ENCODE assay signal across 8 mouse cellular contexts in genomic region chr5:81519497-81520382, GRCm38 (mm10).
DNase-seq lines count a peak whose midpoint lies in the region; ATAC-seq and TF ChIP-seq lines count a peak whose summit lies in the region.

No protein-coding gene starts in this region.

- 15% methylated on average over 11 of the region's 11 CpGs for WGBS in heart, adult 2 months
- WGBS in kidney, adult 2 months, result 29% methylated on average over 11 of the region's 11 CpGs
- WGBS in limb, embryonic 15.5 days, result 28% methylated on average over 11 of the region's 11 CpGs
- 23% methylated on average over 11 of the region's 11 CpGs for WGBS in neural tube, embryonic 15.5 days

- H3K9ac ChIP-seq in heart, adult 2 months (ENCODE audit: low read depth, low read length), result no peak overlapping the region
- H3K9ac ChIP-seq in limb, embryonic 15.5 days, result no peak overlapping the region
- H3K9ac ChIP-seq in neural tube, embryonic 15.5 days (replicated peaks), result no peak overlapping the region

- ATAC-seq in limb, embryonic 15.5 days (ENCODE audit: insufficient number of reproducible peaks, low FRiP score, low TSS enrichment, low read depth), result 0 out of 2 replicates have a peak, but pooled peaks have one; percentile 24
- peak; percentile 67 for ATAC-seq in neural tube, embryonic 15.5 days (ENCODE audit: low FRiP score)

- no peak for TF ChIP-seq EP300 in heart, adult 2 months (IDR thresholded peaks at IDR 0.05; ENCODE audit: insufficient read depth, low read depth, low read length)

- TF ChIP-seq CTCF in heart, adult 2 months (IDR thresholded peaks at IDR 0.05), result peak; percentile 71
- peak; percentile 58 for TF ChIP-seq CTCF in kidney, adult 2 months (conservative IDR thresholded peaks at IDR 0.05; ENCODE audit: insufficient read depth, insufficient read length, low read depth, low read length)

- DNase-seq in adrenal gland, adult 2 months, result peak; percentile 22
- DNase-seq in adrenal gland, adult 8-10 months, result no peak
- DNase-seq in cerebellum, postnatal 10 days, result peak; percentile 82 to 85
- DNase-seq in heart, adult 2 months, result peak; percentile 32 to 39
- peak; percentile 53 for DNase-seq in kidney, adult 2 months
- no peak for DNase-seq in thymus, postnatal 4 days

- no peaks in the 10 kb centered on the region for H3K79me2 ChIP-seq in heart, adult 2 months (replicated peaks; ENCODE audit: control insufficient read depth, insufficient read depth, low read length)

- TF ChIP-seq POLR2A in heart, adult 2 months (IDR thresholded peaks at IDR 0.05; ENCODE audit: insufficient read depth, low read depth, low read length), result no peak
- TF ChIP-seq POLR2A in kidney, adult 2 months (IDR thresholded peaks at IDR 0.05; ENCODE audit: low read depth, low read length), result no peak

- no peaks in the 10 kb centered on the region for H3K4me1 ChIP-seq in heart, adult 2 months (ENCODE audit: control insufficient read depth, insufficient read depth, low read length)
- H3K4me1 ChIP-seq in kidney, adult 2 months (ENCODE audit: control insufficient read depth, insufficient read depth, low read length), result no peaks in the 10 kb centered on the region
- H3K4me1 ChIP-seq in limb, embryonic 15.5 days, result 0 out of 2 replicates have a peak, but pooled peaks cover 4% of the 10 kb centered on the region
- peaks cover 17% of the 10 kb centered on the region for H3K4me1 ChIP-seq in neural tube, embryonic 15.5 days

- H3K9me3 ChIP-seq in limb, embryonic 15.5 days, result no peaks in the 10 kb centered on the region
- no peaks in the 10 kb centered on the region for H3K9me3 ChIP-seq in neural tube, embryonic 15.5 days (replicated peaks)

- H3K4me2 ChIP-seq in limb, embryonic 15.5 days, result no peak overlapping the region
- H3K4me2 ChIP-seq in neural tube, embryonic 15.5 days, result peak overlapping the region; percentile 20

- H3K4me3 ChIP-seq in heart, adult 2 months, result no peak overlapping the region
- H3K4me3 ChIP-seq in kidney, adult 2 months (ENCODE audit: insufficient read depth, low read depth, low read length), result no peak overlapping the region
- no peak overlapping the region for H3K4me3 ChIP-seq in limb, embryonic 15.5 days
- H3K4me3 ChIP-seq in neural tube, embryonic 15.5 days (replicated peaks), result no peak overlapping the region

- intact Hi-C loops in heart, adult 2 months (cut with DNase I), result loop anchor here (5.0 kb wide), 1 partner anchor 828 kb away; no protein-coding TSS in a partner anchor

- H3K27ac ChIP-seq in heart, adult 2 months, result peak overlapping the region; percentile 38; the same call in 1 of the 2 replicates
- no peak overlapping the region for H3K27ac ChIP-seq in kidney, adult 2 months (ENCODE audit: insufficient read depth, low read depth, low read length)
- H3K27ac ChIP-seq in limb, embryonic 15.5 days, result peak overlapping the region; percentile 69
- no peak overlapping the region for H3K27ac ChIP-seq in neural tube, embryonic 15.5 days (replicated peaks)

- H3K36me3 ChIP-seq in heart, adult 2 months (ENCODE audit: control insufficient read depth, insufficient read depth, low read length), result no peaks in the 10 kb centered on the region
- no peaks in the 10 kb centered on the region for H3K36me3 ChIP-seq in kidney, adult 2 months (ENCODE audit: control insufficient read depth, insufficient read depth, low read length)
- no peaks in the 10 kb centered on the region for H3K36me3 ChIP-seq in limb, embryonic 15.5 days
- H3K36me3 ChIP-seq in neural tube, embryonic 15.5 days, result no peaks in the 10 kb centered on the region

- H3K27me3 ChIP-seq in heart, adult 2 months (ENCODE audit: control insufficient read depth, insufficient read depth, low read length), result no peaks in the 10 kb centered on the region
- H3K27me3 ChIP-seq in kidney, adult 2 months (replicated peaks; ENCODE audit: control insufficient read depth, insufficient read depth, low read length), result no peaks in the 10 kb centered on the region
- H3K27me3 ChIP-seq in limb, embryonic 15.5 days, result no peaks in the 10 kb centered on the region
- H3K27me3 ChIP-seq in neural tube, embryonic 15.5 days (replicated peaks), result no peaks in the 10 kb centered on the region

Comparison
In these comparisons a context has a peak if more than half of its experiments do, and no peak if none do; other contexts are left out.
1. DNase-seq: peak in adrenal gland, adult 2 months (single experiment), cerebellum, postnatal 10 days (2 of 2), heart, adult 2 months (2 of 2) and kidney, adult 2 months (single experiment); none in adrenal gland, adult 8-10 months (single experiment) and thymus, postnatal 4 days (single experiment).
2. H3K27ac ChIP-seq: peak in heart, adult 2 months (single experiment) and limb, embryonic 15.5 days (single experiment); none in kidney, adult 2 months (single experiment) and neural tube, embryonic 15.5 days (single experiment).